Mouse (Mus musculus): Measurements from ENCODE around the gene Prkd3. TPM values are rescaled to one million over a fixed set of nuclear protein-coding genes. Genes with fewer than 3 reads are reported as not detected.

Gene Prkd3
- total and polyA plus RNA-seq, 3 experiments: 4.8 to 5.7 TPM; not detected in 1

DNA sequence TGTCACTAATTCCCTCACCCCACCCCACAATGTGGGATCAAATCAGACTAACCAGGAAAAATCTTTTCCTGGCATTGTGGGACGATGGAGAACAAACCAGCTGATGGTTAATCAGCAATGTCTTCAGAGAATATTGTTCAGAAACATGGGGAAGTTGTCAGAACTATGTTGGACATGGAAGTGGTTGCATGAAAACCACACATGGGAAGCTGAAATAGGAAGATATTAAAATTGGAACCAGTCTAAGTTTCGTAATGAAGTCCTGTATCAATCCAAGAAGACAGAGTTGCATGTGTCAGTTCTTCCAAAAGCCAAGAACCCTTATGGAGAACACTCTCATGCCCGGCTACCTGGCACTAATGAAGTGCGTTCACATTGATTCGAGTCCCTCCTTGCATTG, 11.0 kb upstream of the Prkd3 start:
- no peaks in the 10 kb centered on the region for H3K4me1 ChIP-seq (ENCODE audit: control insufficient read depth in 1 of 2, insufficient read depth in 2 of 2, low read length in 2 of 2)
- H3K9me3 ChIP-seq (replicated peaks; ENCODE audit: insufficient read depth, low read length): no peaks in the 10 kb centered on the region
- H3K9ac ChIP-seq (ENCODE audit: control insufficient read depth, low read depth, low read length, poor library complexity, severe bottlenecking): no peak overlapping the region
- no peak overlapping the region for H3K27ac ChIP-seq (ENCODE audit: control insufficient read depth, low read depth, low read length)
- H3K27me3 ChIP-seq (ENCODE audit: control insufficient read depth in 1 of 2, insufficient read depth in 2 of 2, low read length in 2 of 2): 0 out of 4 replicates have a peak, but pooled peaks cover 0 to 1% of the 10 kb centered on the region in 2 experiments
- no peaks in the 10 kb centered on the region for H3K79me2 ChIP-seq (ENCODE audit: control insufficient read depth, insufficient read depth, low read length, poor library complexity)
- TF ChIP-seq ELF1 (IDR thresholded peaks at IDR 0.05; ENCODE audit: low read depth, low read length) (no peak), JUND (IDR thresholded peaks at IDR 0.05; ENCODE audit: low read depth, low read length) (no peak), ETS1 (IDR thresholded peaks at IDR 0.05; ENCODE audit: low read depth, low read length) (no peak), MAFK (IDR thresholded peaks at IDR 0.05; ENCODE audit: borderline replicate concordance, low read depth, low read length) (no peak), MXI1 (IDR thresholded peaks at IDR 0.05; ENCODE audit: low read depth, low read length) (no peak), EP300 (IDR thresholded peaks at IDR 0.05; ENCODE audit: low read depth in 1 of 2, low read length in 2 of 2) (no peak), RAD21 (IDR thresholded peaks at IDR 0.05; ENCODE audit: low read depth, low read length) (no peak), ZNF384 (IDR thresholded peaks at IDR 0.05; ENCODE audit: low read depth, low read length) (no peak), ZC3H11A (IDR thresholded peaks at IDR 0.05; ENCODE audit: low read depth, low read length) (no peak), MAX (IDR thresholded peaks at IDR 0.05; ENCODE audit: low read length) (no peak), CHD1 (IDR thresholded peaks at IDR 0.05; ENCODE audit: low read depth, low read length) (no peak), GATA1 (IDR thresholded peaks at IDR 0.05; ENCODE audit: low read depth, low read length) (no peak), TBP (IDR thresholded peaks at IDR 0.05; ENCODE audit: low read depth, low read length) (no peak), MEF2A (IDR thresholded peaks at IDR 0.05; ENCODE audit: extremely low read depth, insufficient replicate concordance, low read depth, low read length, poor library complexity, severe bottlenecking) (no peak), USF1 (IDR thresholded peaks at IDR 0.05; ENCODE audit: low read depth, low read length) (no peak), USF2 (IDR thresholded peaks at IDR 0.05; ENCODE audit: borderline replicate concordance in 1 of 2, insufficient read depth in 1 of 2, low read depth in 1 of 2, low read length in 2 of 2) (no peak), TCF12 (IDR thresholded peaks at IDR 0.05; ENCODE audit: low read depth, low read length) (no peak), CTCF (IDR thresholded peaks at IDR 0.05 in 2 of 3, conservative IDR thresholded peaks at IDR 0.05 in 1 of 3; ENCODE audit: control insufficient read depth in 1 of 3, insufficient read depth in 1 of 3, low read depth in 2 of 3, low read length in 3 of 3, poor library complexity in 1 of 3, severe bottlenecking in 1 of 3) (no peak)
- H3K4me3 ChIP-seq (ENCODE audit: control insufficient read depth in 1 of 2, insufficient read depth in 1 of 2, low read depth in 2 of 2, low read length in 2 of 2): no peak overlapping the region
- no peaks in the 10 kb centered on the region for H3K36me3 ChIP-seq (ENCODE audit: control insufficient read depth in 1 of 2, insufficient read depth in 2 of 2, low read length in 2 of 2)
- no peak for DNase-seq (ENCODE audit: low read depth, low spot score)

DNA sequence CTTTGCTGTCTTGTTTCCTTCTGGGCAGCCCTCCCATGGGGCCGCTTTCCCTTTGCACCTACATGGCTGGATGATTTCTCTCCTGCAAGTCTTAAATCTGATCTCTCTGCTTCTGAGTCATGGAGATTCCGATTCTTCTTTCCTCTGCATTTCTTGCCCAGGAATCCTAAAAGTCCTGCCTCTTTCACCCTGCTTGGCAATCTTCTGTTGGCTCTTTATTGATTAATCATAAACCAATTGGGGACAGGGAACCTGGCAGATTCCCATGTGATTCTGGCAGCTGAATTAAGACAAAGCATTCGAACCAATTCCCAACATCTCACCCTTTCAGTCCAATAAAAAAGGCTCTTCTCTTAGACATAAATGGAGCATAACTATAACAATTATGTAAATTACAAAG, 8.6 kb upstream of the Prkd3 start:
- Histone ChIP-seq H3K79me2 (ENCODE audit: control insufficient read depth, insufficient read depth, low read length, poor library complexity) (no peaks in the 10 kb centered on the region), H3K4me3 (ENCODE audit: control insufficient read depth in 1 of 2, insufficient read depth in 1 of 2, low read depth in 2 of 2, low read length in 2 of 2) (no peak overlapping the region), H3K9ac (ENCODE audit: control insufficient read depth, low read depth, low read length, poor library complexity, severe bottlenecking) (no peak overlapping the region), H3K9me3 (replicated peaks; ENCODE audit: insufficient read depth, low read length) (no peaks in the 10 kb centered on the region), H3K27ac (ENCODE audit: control insufficient read depth, low read depth, low read length) (no peak overlapping the region), H3K4me1 (ENCODE audit: control insufficient read depth in 1 of 2, insufficient read depth in 2 of 2, low read length in 2 of 2) (no peaks in the 10 kb centered on the region), H3K36me3 (ENCODE audit: control insufficient read depth in 1 of 2, insufficient read depth in 2 of 2, low read length in 2 of 2) (no peaks in the 10 kb centered on the region; a peak in 1 of 4 replicates), H3K27me3 (ENCODE audit: control insufficient read depth in 1 of 2, insufficient read depth in 2 of 2, low read length in 2 of 2) (0 out of 4 replicates have a peak, but pooled peaks cover 0 to 1% of the 10 kb centered on the region in 2 experiments)
- TF ChIP-seq ZC3H11A (IDR thresholded peaks at IDR 0.05; ENCODE audit: low read depth, low read length) (no peak), HCFC1 (IDR thresholded peaks at IDR 0.05; ENCODE audit: low read depth, low read length) (no peak), MAX (IDR thresholded peaks at IDR 0.05; ENCODE audit: low read length) (no peak), GABPA (IDR thresholded peaks at IDR 0.05; ENCODE audit: low read depth, low read length) (no peak), USF1 (IDR thresholded peaks at IDR 0.05; ENCODE audit: low read depth, low read length) (no peak), TBP (IDR thresholded peaks at IDR 0.05; ENCODE audit: low read depth, low read length) (no peak), MEF2A (IDR thresholded peaks at IDR 0.05; ENCODE audit: extremely low read depth, insufficient replicate concordance, low read depth, low read length, poor library complexity, severe bottlenecking) (no peak), NRF1 (IDR thresholded peaks at IDR 0.05; ENCODE audit: insufficient read depth, low read depth, low read length, poor library complexity, severe bottlenecking) (no peak), MYC (IDR thresholded peaks at IDR 0.05; ENCODE audit: low read depth, low read length) (no peak), CHD1 (IDR thresholded peaks at IDR 0.05; ENCODE audit: low read depth, low read length) (no peak), ZNF384 (IDR thresholded peaks at IDR 0.05; ENCODE audit: low read depth, low read length) (no peak), UBTF (IDR thresholded peaks at IDR 0.05; ENCODE audit: borderline replicate concordance, insufficient read depth, low read depth, low read length) (no peak)
- no peak for DNase-seq (ENCODE audit: low read depth, low spot score)
